Mouse (Mus musculus) intestine, postnatal 0 days (tissue): ENCODE results near the gene Bbs1. TPM values are rescaled to one million over a fixed set of nuclear protein-coding genes. Genes with fewer than 3 reads are reported as not detected.

Experiments used
- ATAC-seq: fragments of 200-750 bp; cut with Nextera tagmentation; 2 replicates; pipeline ENCODE4 v1.8.0; 2017; ENCODE audit warnings: mild to moderate bottlenecking, moderate TSS enrichment, moderate library complexity
- H3K27ac ChIP-seq: fragments of 300-500 bp; sonication (generic); 2 replicates; pipeline ENCODE4 v1.5.1; 2014; ENCODE audit warnings: mild to moderate bottlenecking, low read depth, low read length, moderate library complexity
- H3K27me3 ChIP-seq: fragments of 300-500 bp; sonication (generic); replicated peaks from 2 replicates; pipeline ENCODE4 v1.6.1; 2014; ENCODE audit warnings: low read length, mixed read lengths; ENCODE audit not compliant: control insufficient read depth, insufficient read depth
- H3K36me3 ChIP-seq: fragments of 300-500 bp; sonication (generic); 2 replicates; pipeline ENCODE4 v1.6.1; 2014; ENCODE audit warnings: mild to moderate bottlenecking, moderate library complexity; ENCODE audit not compliant: control insufficient read depth, insufficient read depth
- H3K4me1 ChIP-seq: fragments of 300-500 bp; sonication (generic); replicated peaks from 2 replicates; pipeline ENCODE4 v1.6.1; 2014; ENCODE audit warnings: antibody characterized with exemption, low read length, mixed read lengths; ENCODE audit not compliant: control insufficient read depth, insufficient read depth
- H3K4me2 ChIP-seq: fragments of 300-500 bp; sonication (generic); replicated peaks from 2 replicates; pipeline ENCODE4 v1.6.1; 2014; ENCODE audit warnings: low read depth, mild to moderate bottlenecking, moderate library complexity
- H3K4me3 ChIP-seq: fragments of 300-500 bp; sonication (generic); 2 replicates; pipeline ENCODE4 v1.5.1; 2014; ENCODE audit warnings: low read depth, low read length
- H3K9ac ChIP-seq: fragments of 300-500 bp; sonication (generic); 2 replicates; pipeline ENCODE4 v1.6.1; 2014; ENCODE audit warnings: mild to moderate bottlenecking, low read depth, low read length
- H3K9me3 ChIP-seq: fragments of 300-500 bp; sonication (generic); 2 replicates; pipeline ENCODE4 v1.6.1; 2016; ENCODE audit warnings: mixed run types; ENCODE audit not compliant: control insufficient read depth
- CTCF ChIP-seq: sonication (generic); IDR thresholded peaks from 2 replicates; pipeline ENCODE4 v1.5.1; 2016; ENCODE audit warnings: low read depth, mild to moderate bottlenecking, control low read depth, antibody characterized with exemption, moderate library complexity
- WGBS: fragments of 180-500 bp; shearing (Covaris S2); extraction: QIAGEN DNeasy Blood & Tissue Kit; methylation state at CpG from one replicate; pipeline ENCODE4 v1.1.7; 2014; 5-methylcytosine and 5-hydroxymethylcytosine counted together
- polyA plus RNA-seq: library from polyadenylated mRNA; unstranded; fragments of >200 nt; fragmentation: Nextera tagmentation; extraction: Ambion mirVana; gene quantifications from 2 replicates; pipeline ENCODE4 v1.2.1, GENCODE M21; 2015

The Bbs1 gene
- polyA plus RNA-seq, 1 experiment from 2014 or later: 0.98 TPM

- Histone ChIP-seq H3K9ac (no peak overlapping the region), H3K4me2 (no peak overlapping the region), H3K27me3 (peaks cover 11% of the 10 kb centered on the region; the same call in 1 of the 2 replicates), H3K36me3 (peaks cover 13% of the 10 kb centered on the region; the same call in 1 of the 2 replicates), H3K27ac (no peak overlapping the region), H3K4me1 (peaks cover 7% of the 10 kb centered on the region; the same call in 1 of the 2 replicates), H3K4me3 (no peak overlapping the region), H3K9me3 (no peaks in the 10 kb centered on the region)
- 93% methylated on average over 6 of the region's 6 CpGs for WGBS
- ATAC-seq: no peak
- no peak for TF ChIP-seq CTCF
These were observed 69.4 kb downstream of the Bbs1 start for GRCm38 (mm10) chr19:4837049-4837448.

Other genes with a start within 250 kb of the Bbs1 start
- gene Gm960, start 208.0 kb downstream of the Bbs1 start, polyA plus RNA-seq: 1.0 and 1.1 TPM in 2 replicates
- gene Sptbn2, start 195.5 kb downstream of the Bbs1 start, polyA plus RNA-seq: 0.27 and 0.31 TPM in 2 replicates
- 17.0 and 18.3 TPM in 2 replicates for gene Rbm4b, start 150.1 kb downstream of the Bbs1 start, polyA plus RNA-seq
- 20.3 and 21.6 TPM in 2 replicates for gene Rbm4, start 112.7 kb downstream of the Bbs1 start, polyA plus RNA-seq
- gene Gm21992, start 95.0 kb downstream of the Bbs1 start, polyA plus RNA-seq: 18.4 and 19.5 TPM in 2 replicates
- gene Rbm14, start 95.0 kb downstream of the Bbs1 start, polyA plus RNA-seq: 21.1 and 21.8 TPM in 2 replicates
- 44.9 and 46.3 TPM in 2 replicates for gene Ccs, start 67.3 kb downstream of the Bbs1 start, polyA plus RNA-seq
- gene Ccdc87, start 67.3 kb downstream of the Bbs1 start, polyA plus RNA-seq: not detected in 2 replicates
- 15.6 and 16.4 TPM in 2 replicates for gene Ctsf, start 51.5 kb downstream of the Bbs1 start, polyA plus RNA-seq
- gene Actn3, start 28.7 kb downstream of the Bbs1 start, polyA plus RNA-seq: 0.47 and 0.56 TPM in 2 replicates
- gene Zdhhc24, start 28.0 kb downstream of the Bbs1 start, polyA plus RNA-seq: 7.6 and 9.1 TPM in 2 replicates
- gene Dpp3, start 21.7 kb upstream of the Bbs1 start, polyA plus RNA-seq: 59.2 and 60.0 TPM in 2 replicates
- gene Peli3, start 36.5 kb upstream of the Bbs1 start, polyA plus RNA-seq: 0.46 and 0.89 TPM in 2 replicates
- gene Mrpl11, start 55.5 kb upstream of the Bbs1 start, polyA plus RNA-seq: 73.7 and 78.1 TPM in 2 replicates
- 0.09 and 0.12 TPM in 2 replicates for gene Npas4, start 83.7 kb upstream of the Bbs1 start, polyA plus RNA-seq
- 1.3 and 1.8 TPM in 2 replicates for gene Slc29a2, start 117.2 kb upstream of the Bbs1 start, polyA plus RNA-seq
- gene B4gat1, start 132.2 kb upstream of the Bbs1 start, polyA plus RNA-seq: 16.2 and 17.9 TPM in 2 replicates
- 0.56 TPM in 1 of 2 replicates, not detected in the other for gene AC124502.3, start 132.3 kb upstream of the Bbs1 start, polyA plus RNA-seq
- gene Brms1, start 134.7 kb upstream of the Bbs1 start, polyA plus RNA-seq: 33.2 and 33.4 TPM in 2 replicates
- 0.77 and 0.78 TPM in 2 replicates for gene Rin1, start 143.9 kb upstream of the Bbs1 start, polyA plus RNA-seq
- 19.9 and 23.0 TPM in 2 replicates for gene Cd248, start 161.4 kb upstream of the Bbs1 start, polyA plus RNA-seq
- gene Tmem151a, start 178.9 kb upstream of the Bbs1 start, polyA plus RNA-seq: 4.0 TPM in 2 replicates
- gene Yif1a, start 181.9 kb upstream of the Bbs1 start, polyA plus RNA-seq: 182 and 198 TPM in 2 replicates
- gene Cnih2, start 191.9 kb upstream of the Bbs1 start, polyA plus RNA-seq: 5.6 and 5.8 TPM in 2 replicates
- 185 TPM in 2 replicates for gene Rab1b, start 200.4 kb upstream of the Bbs1 start, polyA plus RNA-seq
- 8.0 and 9.1 TPM in 2 replicates for gene Klc2, start 211.9 kb upstream of the Bbs1 start, polyA plus RNA-seq